Mouse (Mus musculus) embryonic facial prominence, embryonic 14.5 days (tissue): ENCODE results near the gene Fam114a2. TPM values are rescaled to one million over a fixed set of nuclear protein-coding genes. Genes with fewer than 3 reads are reported as not detected.
"Not testable (repeated sequence)": the region's sequence is repeated elsewhere in the genome, so short reads cannot be mapped to it uniquely, and the experiment has no call there.

Experiments
- ATAC-seq: fragments of 200-750 bp; cut with Nextera tagmentation; 2 replicates; pipeline ENCODE4 v1.8.0; 2017; ENCODE audit warnings: low read depth, moderate number of reproducible peaks, moderate TSS enrichment
- DNase-seq: peaks from one replicate; pipeline ENCODE4 v3.0.0-alpha.2; 2015; ENCODE audit warnings: low spot score
- H3K27ac ChIP-seq: fragments of 300-500 bp; sonication (generic); replicated peaks from 2 replicates; pipeline ENCODE4 v1.5.1; 2014; ENCODE audit warnings: low read depth, mild to moderate bottlenecking, low read length, moderate library complexity
- H3K27me3 ChIP-seq: fragments of 300-500 bp; sonication (generic); replicated peaks from 2 replicates; pipeline ENCODE4 v1.6.1; 2014; ENCODE audit warnings: low read length; ENCODE audit not compliant: control insufficient read depth, insufficient read depth
- H3K36me3 ChIP-seq: fragments of 300-500 bp; sonication (generic); 2 replicates; pipeline ENCODE4 v1.6.1; 2014; ENCODE audit warnings: low read length, mixed read lengths; ENCODE audit not compliant: control insufficient read depth, insufficient read depth
- H3K4me1 ChIP-seq: fragments of 300-500 bp; sonication (generic); 2 replicates; pipeline ENCODE4 v1.6.1; 2014; ENCODE audit warnings: antibody characterized with exemption, low read length; ENCODE audit not compliant: control insufficient read depth, insufficient read depth
- H3K4me2 ChIP-seq: fragments of 300-500 bp; sonication (generic); 2 replicates; pipeline ENCODE4 v1.6.1; 2014; ENCODE audit warnings: low read depth, mild to moderate bottlenecking, low read length, moderate library complexity, mixed read lengths
- H3K4me3 ChIP-seq: fragments of 300-500 bp; sonication (generic); 2 replicates; pipeline ENCODE4 v1.5.1; 2014; ENCODE audit warnings: low read depth, mild to moderate bottlenecking, low read length
- H3K9ac ChIP-seq: fragments of 300-500 bp; sonication (generic); 2 replicates; pipeline ENCODE4 v1.6.1; 2014; ENCODE audit warnings: low read depth, mild to moderate bottlenecking, low read length, moderate library complexity, mixed read lengths
- H3K9me3 ChIP-seq: fragments of 300-500 bp; sonication (generic); 2 replicates; pipeline ENCODE4 v1.6.1; 2016; ENCODE audit warnings: low read length; ENCODE audit not compliant: control insufficient read depth
- WGBS: fragments of 180-500 bp; shearing (Covaris S2); extraction: QIAGEN DNeasy Blood & Tissue Kit; methylation state at CpG from one replicate; pipeline ENCODE4 v1.1.7; 2014; 5-methylcytosine and 5-hydroxymethylcytosine counted together
- polyA plus RNA-seq: library from polyadenylated mRNA; unstranded; fragments of >200 nt; fragmentation: Nextera tagmentation; extraction: Ambion mirVana; gene quantifications from 2 replicates; pipeline ENCODE4 v1.2.1, GENCODE M21; 2014

The Fam114a2 gene
- polyA plus RNA-seq = 47.7 and 49.5 TPM in 2 replicates

- ATAC-seq (peak; percentile 97), DNase-seq (peak; percentile 90)
- peak within 1 kb of the TSS; percentile 85 for H3K27ac ChIP-seq
- 0 out of 2 replicates have a peak, but pooled peaks cover 29% of the 10 kb centered on the region for H3K36me3 ChIP-seq
- peak within 1 kb of the TSS; percentile 86 for H3K9ac ChIP-seq
- WGBS = 0% methylated on average over 34 of the region's 59 CpGs
- peaks cover 4% of the 10 kb centered on the region; the same call in 1 of the 2 replicates for H3K4me1 ChIP-seq
- no peaks in the 10 kb centered on the region for H3K27me3 ChIP-seq
- H3K4me3 ChIP-seq = peak within 1 kb of the TSS; percentile 91
- H3K4me2 ChIP-seq = peak within 1 kb of the TSS; percentile 74
- no peaks in the 10 kb centered on the region for H3K9me3 ChIP-seq
These were observed at the start of gene Fam114a2, which contains the start of gene Mfap3 for GRCm38 (mm10) chr11:57518091-57518750. Gene Fam114a2 (minus strand): TSS chr11:57518617. Gene Mfap3 (plus strand): TSS chr11:57518664.

GRCm38 (mm10) chr11:57566091-57567035 lies 47.9 kb upstream of the Fam114a2 start:
- Histone ChIP-seq H3K36me3 (no peaks in the 10 kb centered on the region), H3K4me3 (no peak overlapping the region), H3K4me1 (no peaks in the 10 kb centered on the region), H3K27me3 (no peaks in the 10 kb centered on the region), H3K4me2 (no peak overlapping the region), H3K9me3 (peaks cover 11% of the 10 kb centered on the region; the same call in 1 of the 2 replicates), H3K9ac (no peak overlapping the region), H3K27ac (no peak overlapping the region)
- WGBS = 28% methylated on average over 17 of the region's 18 CpGs
- DNase-seq (no peak), ATAC-seq (no peak)

GRCm38 (mm10) chr11:57564564-57564963 lies 46.1 kb upstream of the Fam114a2 start:
- Histone ChIP-seq H3K27ac (no peak overlapping the region), H3K4me3 (no peak overlapping the region), H3K36me3 (no peaks in the 10 kb centered on the region), H3K27me3 (no peaks in the 10 kb centered on the region), H3K9me3 (peaks cover 5% of the 10 kb centered on the region; the same call in 1 of the 2 replicates), H3K4me1 (no peaks in the 10 kb centered on the region), H3K4me2 (no peak overlapping the region), H3K9ac (no peak overlapping the region)
- DNase-seq (peak; percentile 39), ATAC-seq (no peak)
- WGBS = 57% methylated on average over 12 of the region's 12 CpGs

- H3K27me3 ChIP-seq, H3K4me3 ChIP-seq, H3K9me3 ChIP-seq, H3K4me2 ChIP-seq, DNase-seq, H3K36me3 ChIP-seq, H3K27ac ChIP-seq, H3K4me1 ChIP-seq, H3K9ac ChIP-seq, ATAC-seq: not testable (repeated sequence)
- 75% methylated on average over 9 of the region's 10 CpGs for WGBS
These were observed 39.5 kb upstream of the Fam114a2 start for GRCm38 (mm10) chr11:57557936-57558335.

GRCm38 (mm10) chr11:57553015-57553780 lies 34.8 kb upstream of the Fam114a2 start:
- ATAC-seq (0 out of 2 replicates have a peak, but pooled peaks have one; percentile 27), DNase-seq (no peak)
- Histone ChIP-seq H3K27ac (no peak overlapping the region), H3K36me3 (no peaks in the 10 kb centered on the region), H3K4me2 (no peak overlapping the region), H3K27me3 (no peaks in the 10 kb centered on the region), H3K9ac (no peak overlapping the region), H3K9me3 (no peaks in the 10 kb centered on the region), H3K4me3 (no peak overlapping the region), H3K4me1 (peaks cover 6% of the 10 kb centered on the region; the same call in 1 of the 2 replicates)
- 45% methylated on average over 7 of the region's 9 CpGs for WGBS

- WGBS = 82% methylated on average over 8 of the region's 8 CpGs
- Histone ChIP-seq H3K27ac (no peak overlapping the region), H3K9ac (no peak overlapping the region), H3K4me1 (peaks cover 6% of the 10 kb centered on the region; the same call in 1 of the 2 replicates), H3K4me3 (no peak overlapping the region), H3K36me3 (no peaks in the 10 kb centered on the region), H3K9me3 (no peaks in the 10 kb centered on the region), H3K27me3 (no peaks in the 10 kb centered on the region), H3K4me2 (no peak overlapping the region)
- DNase-seq (no peak), ATAC-seq (no peak)
These were observed 32.6 kb upstream of the Fam114a2 start for GRCm38 (mm10) chr11:57551016-57551415.

GRCm38 (mm10) chr11:57550230-57550629 lies 31.8 kb upstream of the Fam114a2 start:
- Histone ChIP-seq H3K4me3 (no peak overlapping the region), H3K27ac (no peak overlapping the region), H3K9me3 (no peaks in the 10 kb centered on the region), H3K27me3 (no peaks in the 10 kb centered on the region), H3K4me2 (no peak overlapping the region), H3K36me3 (no peaks in the 10 kb centered on the region), H3K4me1 (peaks cover 6% of the 10 kb centered on the region; the same call in 1 of the 2 replicates), H3K9ac (no peak overlapping the region)
- WGBS = 98% methylated on average over 2 of the region's 2 CpGs
- ATAC-seq (no peak), DNase-seq (no peak)
